Mouse (Mus musculus) spleen, adult 12 weeks (tissue): ENCODE data around the gene Myo1g.

Experiments
- DNase-seq: peaks from one replicate; pipeline ENCODE4 v3.0.0; 2022; ENCODE audit warnings: low spot score

Myo1g gene

DNA sequence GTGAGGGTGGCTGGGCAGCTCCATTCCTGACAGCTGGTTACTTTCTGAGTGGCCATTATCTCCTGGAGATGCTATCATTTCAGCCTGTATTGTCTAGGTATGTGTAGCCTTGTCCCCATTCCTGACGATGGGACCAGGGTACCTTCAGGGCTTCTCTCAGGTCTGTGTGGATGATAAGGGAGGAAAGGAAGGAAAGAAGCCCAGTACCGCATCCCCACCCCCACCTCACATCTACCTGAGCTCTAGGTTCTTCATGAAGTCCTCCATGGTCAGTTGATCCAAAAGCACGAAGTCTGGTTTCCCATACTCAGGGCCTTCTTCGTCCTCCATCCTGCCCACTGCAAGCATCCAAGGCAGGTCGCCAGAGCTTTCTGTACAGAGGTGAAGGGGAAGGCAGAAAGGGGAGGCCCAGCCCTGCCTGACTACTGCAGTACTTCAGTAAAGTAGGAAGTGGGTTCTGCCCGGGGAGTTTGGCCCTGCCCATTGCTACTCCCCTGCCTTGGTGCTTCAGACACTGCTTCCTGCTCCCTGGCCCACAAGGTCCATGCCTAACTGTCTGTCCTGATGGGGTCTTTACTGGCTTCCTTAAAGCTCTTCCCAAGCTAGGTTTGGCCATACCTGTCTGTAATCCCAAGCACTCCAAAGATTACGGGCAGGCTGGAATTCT, at the start of gene Myo1g:
TSS of gene Myo1g (minus strand) at position 459 of the 667 bp plus-strand sequence.
- peak; percentile 29 for DNase-seq

DNA sequence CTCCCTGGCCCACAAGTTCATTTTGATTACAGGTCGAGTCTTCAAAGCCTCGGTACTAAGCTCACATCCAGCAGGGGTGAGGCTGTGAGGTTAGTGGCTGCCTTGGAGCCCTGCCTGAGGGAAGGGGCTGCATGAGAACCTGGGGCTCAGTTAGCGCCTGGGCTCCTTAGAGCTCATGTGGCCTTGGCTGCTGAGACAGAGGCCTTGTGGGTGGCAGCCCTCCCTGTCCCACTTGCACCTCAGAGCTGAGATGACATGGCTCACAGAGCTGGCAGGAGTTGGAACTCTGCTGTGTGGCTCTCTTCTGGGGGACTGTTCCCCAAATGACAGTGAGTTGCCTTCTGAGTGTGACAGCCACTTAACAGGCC, 48.6 kb upstream of the Myo1g start:
- DNase-seq: no peak

DNA sequence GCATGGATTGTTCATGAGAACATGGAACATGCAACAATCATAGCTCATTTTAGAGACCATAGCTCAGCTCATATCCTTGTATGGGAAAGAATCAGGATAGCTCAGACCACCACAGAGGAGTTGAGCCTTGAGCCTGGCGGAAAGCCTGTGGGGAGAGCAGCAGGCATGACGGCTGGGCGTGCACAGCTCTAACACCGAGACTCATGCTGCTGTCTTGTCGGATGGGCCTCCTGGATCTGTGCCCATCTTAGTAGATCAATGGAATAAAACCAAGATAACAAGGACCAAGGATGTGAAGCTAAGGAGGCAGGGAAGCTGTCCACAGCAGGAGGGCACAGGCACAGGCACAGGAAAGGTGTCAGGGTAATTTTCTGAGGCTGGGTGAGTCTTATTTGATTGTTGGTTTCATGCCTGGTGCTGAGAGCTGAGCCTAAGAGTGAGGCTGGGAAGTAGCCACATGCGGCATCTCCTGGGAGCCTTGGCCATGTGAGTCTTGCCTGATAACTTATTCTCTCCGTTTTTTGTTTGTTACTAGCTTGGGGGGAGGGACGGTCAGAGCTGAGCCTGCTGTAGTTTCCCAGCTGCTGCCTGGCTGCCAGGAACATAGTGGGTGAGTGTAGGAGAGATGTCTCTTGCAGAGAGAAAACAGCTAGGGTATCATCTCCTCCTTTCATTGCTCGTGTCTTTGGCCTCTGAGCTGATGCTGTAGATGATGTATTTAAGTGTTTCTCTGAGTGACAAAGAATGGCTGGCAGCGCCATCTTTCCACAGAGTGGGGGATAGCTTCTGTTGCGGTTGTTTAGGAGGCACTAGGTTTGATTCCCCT, 48.0 kb upstream of the Myo1g start:
- no peak for DNase-seq

DNA sequence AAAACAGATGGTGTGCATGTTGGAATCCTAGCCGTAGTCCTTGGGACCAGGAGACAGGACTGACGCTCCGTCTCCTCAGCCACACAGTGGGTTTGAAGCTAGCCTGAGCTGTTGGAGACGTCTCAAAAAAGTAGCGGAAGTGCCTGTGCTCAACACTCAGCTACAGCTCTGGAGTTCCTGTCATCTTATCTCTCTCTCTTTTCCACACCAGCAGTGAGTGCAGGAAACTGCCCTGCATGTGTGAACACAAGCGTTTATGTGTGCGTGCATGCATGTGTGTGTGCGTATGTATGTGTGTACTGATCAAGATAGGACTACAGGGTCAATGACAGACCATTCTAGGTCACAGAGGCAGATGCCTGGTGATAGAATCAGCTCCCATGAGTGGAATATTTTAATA, 47.2 kb upstream of the Myo1g start:
- DNase-seq: no peak

DNA sequence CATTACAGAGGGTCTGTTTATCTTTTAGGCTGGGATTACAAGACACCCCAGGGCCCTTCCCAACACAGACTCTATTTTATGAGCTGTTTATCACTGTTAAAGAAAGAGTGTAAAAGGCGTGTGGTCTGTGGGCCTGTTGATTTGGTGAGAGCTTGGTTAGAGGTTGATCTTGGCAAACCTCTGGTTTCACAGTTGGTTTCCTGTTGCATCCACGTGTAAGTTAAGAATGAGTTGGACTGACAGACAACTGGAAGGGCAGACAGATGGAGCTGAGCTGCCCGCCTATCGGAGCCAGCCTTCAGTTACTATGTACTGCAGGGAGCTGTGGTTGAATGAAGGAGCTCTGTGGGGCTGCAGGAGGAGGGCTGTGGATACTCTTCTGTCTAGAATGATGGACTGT, 45.7 kb upstream of the Myo1g start:
- no peak for DNase-seq

DNA sequence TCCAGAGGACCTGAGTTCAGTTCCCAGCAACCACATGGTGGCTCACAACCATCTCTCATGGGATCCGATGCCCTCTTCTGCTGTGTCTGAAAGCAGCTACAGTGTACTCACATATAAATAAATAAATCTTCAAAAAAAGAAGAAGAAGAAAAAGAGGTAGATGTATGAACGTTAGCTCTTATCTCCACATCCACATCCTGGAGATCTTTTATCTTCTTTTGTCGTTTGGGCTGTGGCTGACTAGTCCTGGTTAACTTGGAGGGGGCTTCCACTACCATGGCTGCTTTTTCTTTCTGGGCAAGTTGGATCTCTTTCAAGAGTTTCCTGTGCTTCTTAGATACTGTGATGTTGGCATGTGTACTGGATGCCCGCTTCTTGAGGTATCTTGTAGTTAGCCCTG, 42.4 kb upstream of the Myo1g start:
- DNase-seq: no peak

DNA sequence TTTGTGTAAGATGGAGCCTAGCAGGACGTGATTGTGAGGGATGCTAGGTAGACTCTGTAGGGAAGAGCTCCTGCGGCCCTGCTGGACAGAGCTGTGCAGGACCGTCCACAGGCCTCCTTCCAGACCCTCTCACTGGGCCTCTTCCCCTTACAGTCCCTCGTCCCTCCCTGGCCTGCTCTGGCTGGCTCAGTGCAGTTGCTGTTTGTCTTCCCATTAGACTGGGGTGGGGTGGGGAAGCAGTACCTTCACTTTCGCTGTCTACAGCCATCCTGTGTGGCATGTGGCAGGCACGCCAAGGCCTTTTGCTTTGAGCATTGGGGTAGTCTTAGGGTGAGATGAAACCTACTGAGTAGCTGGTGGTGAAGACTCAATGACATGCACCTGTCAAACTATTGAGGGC, 41.6 kb upstream of the Myo1g start:
- DNase-seq: no peak

DNA sequence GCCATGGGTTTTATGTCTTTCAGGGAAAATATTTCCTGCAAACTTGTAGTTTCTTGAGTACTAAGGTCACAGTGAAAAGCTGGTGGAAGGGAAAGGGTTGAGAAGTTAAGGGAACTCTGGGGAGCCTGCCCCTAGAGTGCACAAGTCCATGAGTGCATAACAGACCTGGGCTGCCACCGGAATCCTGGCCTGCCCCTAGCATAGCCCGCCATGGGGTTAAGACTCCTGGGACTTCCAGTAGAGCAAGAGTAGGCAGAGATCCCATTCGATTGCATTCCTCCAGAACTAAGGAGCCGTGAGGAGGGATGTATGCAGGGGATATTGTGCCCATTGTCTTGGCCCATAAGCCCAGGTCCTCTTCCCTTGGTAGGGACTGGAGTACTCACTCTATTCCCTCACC, 40.7 kb upstream of the Myo1g start:
- no peak for DNase-seq

DNA sequence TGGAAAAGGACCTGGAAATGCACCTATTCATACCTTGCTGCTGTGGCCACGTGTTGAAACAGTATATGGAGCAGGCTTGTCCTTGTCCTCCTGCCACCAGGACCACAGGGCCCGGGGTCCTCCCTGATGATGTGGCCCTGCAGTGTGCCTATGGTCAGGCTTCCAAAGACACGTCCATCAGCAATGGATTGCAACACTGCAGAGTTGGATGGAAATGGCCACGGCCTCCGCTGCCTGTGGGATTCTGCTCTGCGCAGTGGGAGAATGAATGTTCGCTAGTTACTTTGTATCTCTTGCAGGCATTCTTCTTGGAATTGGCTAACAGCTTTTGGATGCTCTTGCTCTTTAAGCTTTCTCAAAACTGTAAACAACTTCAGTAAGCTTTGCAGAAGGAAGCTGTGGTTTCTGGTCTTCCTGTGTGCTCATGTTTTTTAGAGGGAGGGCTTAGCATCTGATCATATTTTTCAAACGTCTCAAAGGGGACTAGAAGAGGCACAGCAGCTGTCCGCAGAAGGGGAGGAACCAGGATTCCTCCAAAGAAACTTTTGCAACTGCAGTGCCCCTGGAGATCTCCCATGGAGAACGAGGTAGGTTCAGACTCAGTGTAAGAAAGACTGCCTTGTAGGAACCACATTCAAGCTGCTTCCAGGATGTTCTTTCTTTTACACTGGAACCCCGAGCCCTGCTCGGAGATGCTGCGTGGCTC, 40.0 kb upstream of the Myo1g start:
- DNase-seq: no peak

DNA sequence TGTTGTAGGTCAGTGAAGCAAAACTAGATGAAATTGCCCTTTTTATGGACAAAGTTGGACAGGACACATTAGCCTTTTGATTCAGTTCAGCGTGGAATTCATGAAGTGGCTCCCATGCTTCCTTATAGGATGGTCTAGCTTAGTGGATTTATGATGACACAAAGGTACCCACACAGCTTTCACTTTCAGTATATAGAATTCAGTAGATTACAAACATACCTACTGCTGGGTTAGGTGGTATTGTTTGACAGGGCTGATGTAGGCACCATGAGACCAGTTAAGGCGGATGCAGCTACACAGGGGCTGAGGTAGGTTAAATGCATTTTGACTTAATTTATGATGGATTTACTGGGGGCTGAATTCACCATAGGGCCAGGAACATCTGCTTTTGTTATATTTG, 39.2 kb upstream of the Myo1g start:
- no peak for DNase-seq

DNA sequence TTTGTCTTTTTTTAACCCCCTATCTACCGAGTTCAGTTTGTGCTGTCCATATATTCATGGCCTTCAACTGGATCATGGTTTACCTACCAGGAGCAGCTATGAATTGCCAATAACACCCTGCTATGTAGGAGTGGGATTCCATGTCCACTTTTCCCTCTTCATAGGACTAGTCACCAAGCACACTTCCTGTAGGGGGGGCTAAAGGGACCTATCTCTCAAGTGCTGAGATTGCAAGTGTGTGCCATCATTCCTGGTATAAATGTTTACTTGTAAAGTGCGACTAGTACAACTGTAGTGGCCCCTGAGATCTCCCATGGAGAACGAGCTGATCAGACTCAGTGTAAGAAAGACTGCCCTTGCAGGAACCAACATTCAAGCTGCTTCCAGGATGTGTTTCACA, 37.5 kb upstream of the Myo1g start:
- no peak for DNase-seq

DNA sequence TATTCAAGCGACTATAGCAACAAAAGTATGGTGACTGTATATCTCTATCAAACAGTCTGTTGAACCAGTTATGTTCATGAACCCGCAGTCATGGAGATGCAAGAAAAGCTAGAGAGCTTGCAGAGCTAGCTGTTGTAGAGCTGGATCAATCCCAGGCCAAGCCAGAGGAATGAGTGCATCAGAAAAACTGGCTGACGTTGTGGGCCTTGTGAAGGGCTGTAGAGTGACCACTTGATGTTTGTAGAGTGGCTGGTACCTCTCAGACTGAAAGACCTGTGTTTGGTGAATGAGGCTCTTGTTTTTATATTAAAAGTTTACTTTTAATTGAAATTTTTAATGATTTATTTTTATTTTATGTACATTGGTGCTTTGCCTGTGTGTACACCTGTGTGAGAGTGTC, 29.4 kb upstream of the Myo1g start:
- no peak for DNase-seq

DNA sequence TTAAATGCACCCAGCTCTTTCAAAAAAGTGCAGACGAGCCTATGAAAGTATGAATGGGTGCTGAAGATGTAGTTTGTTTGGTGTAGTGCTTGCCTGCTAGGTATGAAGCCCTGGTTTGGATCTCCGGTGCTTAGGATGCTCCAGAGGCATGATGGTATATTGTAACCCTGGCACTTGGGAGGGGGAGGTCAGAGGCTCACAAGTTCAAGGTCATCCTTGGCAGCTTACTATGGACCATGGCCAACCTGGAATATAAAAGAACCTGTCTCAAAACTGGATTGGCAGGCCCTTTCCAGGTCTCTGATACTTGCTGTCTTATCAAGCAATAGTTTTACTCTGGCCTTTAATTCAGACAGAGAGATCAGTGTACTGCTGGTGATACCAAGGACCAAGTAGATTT, 29.0 kb upstream of the Myo1g start:
- DNase-seq: no peak

DNA sequence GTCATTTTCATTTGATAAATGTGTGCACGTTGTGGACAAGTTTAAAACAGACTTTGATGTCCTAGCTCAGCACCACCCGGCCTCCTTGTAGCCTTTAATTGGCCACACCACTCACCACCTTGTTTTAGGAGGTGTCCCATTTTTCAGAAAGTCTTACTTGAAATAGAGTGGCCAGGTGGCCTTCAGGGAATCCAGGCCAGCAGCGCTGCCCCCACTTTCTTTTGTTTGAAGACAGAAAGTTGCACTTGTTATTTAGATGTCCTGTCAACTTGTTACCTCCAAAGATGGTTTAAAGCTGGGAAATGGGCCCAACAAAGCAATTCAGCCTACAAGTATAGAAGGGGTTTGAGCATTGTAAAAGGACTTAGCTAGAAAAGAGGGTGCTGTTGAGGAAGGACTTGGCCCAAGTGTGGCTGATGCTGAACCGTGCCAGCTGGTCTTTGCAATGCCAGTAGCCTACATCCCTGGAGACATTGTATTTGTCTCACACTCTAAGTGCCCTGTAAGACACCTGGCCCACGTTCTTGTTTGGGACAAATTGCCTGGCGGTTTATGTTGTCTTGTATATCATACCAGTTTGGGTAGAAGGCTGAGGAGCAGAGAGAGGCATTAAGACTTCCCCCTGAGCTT, 27.0 kb upstream of the Myo1g start:
- no peak for DNase-seq

DNA sequence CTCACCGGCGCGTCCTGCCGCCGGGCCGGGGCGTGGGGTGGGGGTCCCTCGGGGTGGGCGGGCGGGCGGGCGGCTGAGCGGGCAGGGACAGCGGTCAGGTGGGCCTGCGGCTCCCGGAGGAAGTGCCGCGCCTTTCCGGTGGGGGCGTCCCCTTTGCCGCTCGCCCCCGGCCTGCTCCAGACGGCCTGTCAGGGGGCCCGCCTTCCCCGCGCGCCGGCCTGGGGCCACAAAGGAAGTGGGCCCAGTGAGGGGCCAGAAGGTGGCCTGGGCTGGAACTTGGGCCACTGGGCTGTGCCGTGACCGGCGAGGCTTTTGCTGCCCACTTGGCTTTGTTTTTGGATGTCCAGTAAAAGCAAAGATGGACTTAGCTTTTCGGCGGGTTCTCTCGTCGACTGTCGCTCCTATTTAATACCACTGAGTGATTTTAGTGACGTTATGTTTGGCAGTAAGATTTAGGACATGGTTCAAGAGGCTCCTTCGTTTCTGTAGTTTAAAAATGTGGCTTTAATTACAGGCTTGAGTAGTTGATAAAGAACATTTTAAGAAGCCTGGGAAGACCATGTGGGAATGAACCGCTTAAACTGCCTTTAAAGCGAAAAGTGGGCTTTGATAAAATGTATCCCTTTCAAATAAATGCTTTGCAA, 26.4 kb upstream of the Myo1g start:
- DNase-seq: peak; percentile 60

DNA sequence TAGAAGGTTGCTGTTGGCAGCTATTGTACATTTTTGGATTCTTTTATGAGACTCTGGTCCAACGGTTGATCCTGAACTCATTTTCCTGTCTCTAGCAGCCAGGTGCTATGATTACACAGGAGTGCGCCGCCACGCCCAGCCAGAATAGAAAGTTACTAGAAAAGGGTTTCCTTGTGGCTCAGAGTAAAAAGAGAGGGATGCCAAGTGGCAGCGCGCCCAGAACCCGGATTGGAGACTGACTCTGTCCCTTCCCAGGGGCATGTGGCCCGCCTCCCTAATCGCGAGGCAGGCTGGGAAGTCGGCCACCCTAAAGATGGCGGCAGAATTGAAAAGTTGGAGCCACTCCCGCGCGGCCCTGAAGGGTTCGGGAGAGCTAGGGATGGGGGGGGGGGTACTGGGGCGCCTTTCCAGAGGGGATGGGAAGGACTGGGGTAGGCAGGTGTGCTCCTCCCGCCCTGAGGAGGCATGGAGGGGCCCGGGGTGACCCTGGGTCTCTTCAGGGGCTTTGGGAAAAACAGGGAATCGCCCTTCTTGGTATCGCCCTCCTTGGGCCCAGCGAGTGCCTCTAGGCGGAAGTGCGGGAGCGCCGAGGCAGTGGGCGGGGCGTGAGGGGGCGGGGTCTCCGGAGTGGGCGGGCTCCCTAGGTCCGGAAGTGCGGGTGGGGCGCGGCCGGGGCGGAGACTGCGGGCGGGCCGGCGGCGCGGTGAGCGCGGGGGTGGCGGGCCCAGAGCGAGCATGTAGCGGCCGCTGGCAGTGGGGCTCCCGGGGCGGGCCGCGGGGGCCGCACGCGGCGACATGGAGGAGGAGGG, 25.6 kb upstream of the Myo1g start, which contains the start of gene Ccm2:
TSS of gene Ccm2 (plus strand) at position 683 of the 809 bp plus-strand sequence.
- DNase-seq: peak; percentile 85

DNA sequence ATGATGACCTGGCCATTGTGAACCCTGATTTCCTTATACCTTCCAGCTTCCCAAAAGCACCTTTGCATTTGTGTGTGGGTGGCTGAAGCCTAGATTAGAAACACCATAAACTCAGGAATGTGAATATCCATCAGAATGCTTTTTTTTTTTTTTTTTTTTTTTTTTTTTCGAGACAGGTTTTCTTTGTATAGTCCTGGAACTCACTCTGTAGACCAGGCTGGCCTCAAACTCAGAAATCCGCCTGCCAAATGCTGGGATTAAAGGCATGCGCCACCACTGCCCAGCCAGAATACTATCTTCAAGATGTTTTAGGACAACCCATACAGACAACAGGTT, 25.1 kb upstream of the Myo1g start:
- no peak for DNase-seq

DNA sequence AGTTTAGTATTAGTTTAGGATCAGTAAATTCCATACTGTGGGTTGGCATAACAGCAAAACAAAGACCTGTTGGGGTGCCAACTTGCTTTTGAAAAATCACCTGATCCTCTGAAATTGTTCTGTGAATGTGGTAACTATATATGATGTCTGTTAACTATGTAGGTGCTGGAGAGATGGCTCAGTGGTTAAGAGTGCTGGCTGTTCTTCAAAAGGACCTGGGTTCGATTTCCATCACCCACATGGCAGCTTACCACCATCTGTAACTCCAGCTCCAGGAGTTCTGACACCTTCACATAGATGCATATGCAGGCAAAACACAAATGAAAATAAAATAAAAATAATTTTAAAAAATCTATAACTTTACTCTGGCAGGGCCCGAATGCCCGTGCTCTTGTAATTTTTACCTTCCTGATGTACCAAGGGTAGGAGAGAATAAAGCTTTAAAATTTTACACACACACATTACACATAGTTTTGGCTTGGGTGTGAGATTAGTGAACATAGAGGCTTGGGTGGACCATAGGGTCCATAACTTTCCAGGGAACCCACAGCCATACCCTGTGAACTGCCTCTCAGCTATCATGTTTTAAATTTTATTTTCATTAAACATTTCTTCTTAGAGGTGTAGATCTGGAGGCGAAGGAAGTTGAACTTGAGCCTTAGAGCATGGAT, 24.6 kb upstream of the Myo1g start:
- DNase-seq: no peak

DNA sequence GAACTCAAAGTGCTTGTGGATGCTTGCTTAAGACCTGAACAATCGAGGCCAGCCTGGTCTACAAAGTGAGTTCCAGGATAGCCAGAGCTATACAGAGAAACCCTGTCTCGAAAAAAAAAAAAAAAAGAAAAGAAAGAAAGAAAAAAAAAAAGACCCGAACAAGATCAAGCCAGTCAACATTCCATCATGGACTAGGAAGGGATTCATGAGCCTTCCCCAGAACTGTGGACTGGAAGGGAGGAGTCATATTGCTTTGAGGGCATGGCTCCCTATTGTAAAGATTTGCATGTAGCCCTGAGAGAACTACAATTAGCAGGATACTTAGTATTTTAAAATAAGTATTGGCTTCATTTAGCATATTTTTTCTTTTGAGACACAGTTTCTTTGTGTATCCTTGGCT, 23.9 kb upstream of the Myo1g start:
- DNase-seq: no peak

DNA sequence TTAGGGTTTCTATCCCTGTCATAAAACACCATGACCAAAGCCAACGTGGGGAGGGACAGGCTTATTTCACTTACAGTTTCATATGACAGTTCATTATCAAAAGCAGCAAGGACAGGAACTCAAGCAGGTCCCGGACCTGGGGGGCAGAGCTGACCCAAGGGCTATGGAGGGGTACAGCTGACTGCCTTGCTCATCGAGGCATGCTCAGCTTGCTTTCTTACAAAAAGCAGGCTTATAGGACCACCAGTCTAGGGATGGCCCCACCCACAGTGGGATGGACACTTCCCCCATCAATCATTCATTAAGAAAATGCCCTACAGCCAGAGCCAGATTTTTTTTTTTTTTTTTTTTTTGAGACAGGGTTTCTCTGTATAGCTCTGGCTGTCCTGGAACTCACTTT, 10.0 kb upstream of the Myo1g start:
- no peak for DNase-seq

DNA sequence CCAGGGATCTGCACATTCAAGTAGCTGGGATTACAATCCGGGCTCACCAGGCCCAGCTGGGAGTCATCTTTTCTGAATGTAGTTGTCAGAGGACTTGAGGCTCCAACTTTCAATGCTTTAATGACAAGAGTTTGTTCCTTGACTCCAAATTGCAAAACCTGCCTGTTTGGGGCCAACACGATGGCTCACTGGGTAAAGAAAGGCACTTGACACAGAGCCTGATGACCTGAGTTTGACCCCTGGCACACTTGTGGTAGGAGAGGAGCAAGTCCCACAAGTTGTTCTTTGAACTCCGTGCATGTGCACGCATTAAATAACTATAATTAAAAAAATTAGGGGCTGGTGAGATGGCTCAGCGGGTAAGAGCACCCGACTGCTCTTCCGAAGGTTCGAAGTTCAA, 9.2 kb upstream of the Myo1g start:
- no peak for DNase-seq
